Mouse (Mus musculus) G1E-ER4 (cell line): ENCODE results near the gene Gal3st2. TPM values are rescaled to one million over a fixed set of nuclear protein-coding genes. Genes with fewer than 3 reads are reported as not detected.
"Not testable (repeated sequence)": the region's sequence is repeated elsewhere in the genome, so short reads cannot be mapped to it uniquely, and the experiment has no call there.

Experiments used
- GATA1 ChIP-seq: IDR thresholded peaks from one replicate; pipeline ENCODE4 v1.8.0; 2012; ENCODE audit warnings: low read length, inconsistent platforms
- polyA plus RNA-seq: library from polyadenylated mRNA; stranded (reverse); fragments of >175 nt; gene quantifications from 2 replicates; pipeline ENCODE4 v1.2.3, GENCODE M21; 2012

Gene Gal3st2
- polyA plus RNA-seq = 0.03 TPM in 1 of 2 replicates, not detected in the other

- not testable (repeated sequence) for TF ChIP-seq GATA1
Measured at GRCm38 (mm10) chr1:93861048-93861447, at the start of gene Gal3st2. TSS of gene Gal3st2 (plus strand) at chr1:93861306.

GRCm38 (mm10) chr1:93811495-93812039 lies 49.5 kb upstream of the Gal3st2 start:
- TF ChIP-seq GATA1 = no peak

- no peak for TF ChIP-seq GATA1
Measured at GRCm38 (mm10) chr1:93817823-93818532, 43.1 kb upstream of the Gal3st2 start.

DNA sequence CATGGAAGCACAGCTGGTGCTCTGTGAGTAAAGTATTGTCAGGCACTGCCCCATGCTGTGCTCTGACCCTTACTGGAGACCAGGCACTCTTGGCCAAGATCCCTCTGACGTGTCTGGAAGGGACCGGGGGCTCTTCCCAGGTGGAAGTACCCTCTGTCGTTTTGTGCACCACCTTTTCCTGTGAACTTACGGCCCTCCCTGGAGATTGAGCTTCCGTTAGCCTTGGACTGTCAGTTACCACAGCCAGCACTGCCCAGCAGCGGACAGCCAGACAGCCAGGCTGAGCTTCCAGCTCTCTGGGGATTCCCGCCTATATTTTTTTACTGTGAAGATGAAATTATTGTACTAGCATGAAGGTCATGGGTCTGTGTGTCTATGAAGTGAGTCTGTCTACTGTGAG lies 42.4 kb upstream of the Gal3st2 start:
- TF ChIP-seq GATA1 = no peak

DNA sequence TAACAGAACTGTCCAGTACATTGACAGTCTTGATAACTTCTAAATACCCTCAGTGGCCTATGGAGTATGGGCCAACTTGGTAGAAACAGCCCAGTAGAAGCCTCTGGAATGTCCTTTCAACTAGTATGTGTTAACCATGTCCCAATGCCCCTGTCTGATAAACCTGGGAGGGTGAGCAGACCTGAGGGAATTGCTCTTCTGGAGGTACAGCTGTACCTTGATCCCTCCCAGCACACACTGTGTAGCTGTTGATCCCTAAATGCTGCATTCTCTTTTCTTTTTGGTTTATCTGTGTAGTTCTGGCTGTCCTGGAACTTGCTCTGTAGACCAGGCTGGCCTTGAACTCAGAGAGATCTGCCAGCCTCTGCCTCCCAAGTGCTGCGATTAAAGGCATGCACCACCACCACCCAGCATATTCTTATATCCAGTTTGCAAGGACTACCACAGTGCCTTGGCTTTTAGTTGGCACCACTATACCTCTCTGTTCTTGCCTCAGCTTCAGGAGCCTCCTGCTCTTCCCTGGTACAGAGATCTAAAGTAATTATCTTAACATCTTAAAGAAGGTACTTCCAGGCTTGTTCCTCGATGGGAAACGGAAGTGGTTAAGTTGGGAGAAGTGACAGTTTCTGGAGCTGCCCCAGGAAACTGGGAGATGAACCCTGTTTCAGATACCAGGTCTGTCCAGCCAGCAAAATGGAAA lies 37.2 kb upstream of the Gal3st2 start:
- no peak for TF ChIP-seq GATA1

GRCm38 (mm10) chr1:93824609-93825008 lies 36.5 kb upstream of the Gal3st2 start, which contains the start of gene D2hgdh:
TSS of gene D2hgdh (plus strand) at chr1:93824909.
- TF ChIP-seq GATA1 = no peak

DNA sequence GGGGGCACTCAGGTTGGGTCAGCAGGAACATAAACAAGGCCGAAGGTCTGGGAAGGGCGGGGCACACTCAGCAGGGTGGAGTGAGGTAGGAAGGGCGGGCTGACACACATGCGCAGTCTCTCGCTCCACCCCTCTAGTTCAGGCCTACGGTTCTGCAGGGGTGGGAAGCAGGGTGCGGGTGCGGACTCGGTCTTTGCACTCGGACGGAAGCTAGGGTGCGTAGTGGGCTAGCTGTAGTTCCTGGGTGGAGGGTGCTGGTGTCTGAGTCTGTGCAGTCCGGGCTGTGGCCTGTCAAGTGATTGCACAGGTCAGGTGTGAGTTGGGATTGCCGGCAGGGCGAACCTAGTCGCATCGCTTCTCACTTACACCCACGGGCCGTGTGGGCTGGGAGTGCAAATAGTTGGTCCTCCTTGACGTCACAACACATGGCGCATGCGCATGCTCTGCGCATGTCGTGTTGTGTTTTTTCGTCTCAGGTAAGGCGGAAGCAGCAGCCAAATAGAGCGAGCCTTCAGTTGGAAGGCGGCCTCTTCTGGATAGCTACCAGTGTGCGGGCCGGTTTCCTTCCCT lies 35.9 kb upstream of the Gal3st2 start:
- TF ChIP-seq GATA1 = no peak

GRCm38 (mm10) chr1:93825771-93826539 lies 35.2 kb upstream of the Gal3st2 start:
- TF ChIP-seq GATA1 = no peak

DNA sequence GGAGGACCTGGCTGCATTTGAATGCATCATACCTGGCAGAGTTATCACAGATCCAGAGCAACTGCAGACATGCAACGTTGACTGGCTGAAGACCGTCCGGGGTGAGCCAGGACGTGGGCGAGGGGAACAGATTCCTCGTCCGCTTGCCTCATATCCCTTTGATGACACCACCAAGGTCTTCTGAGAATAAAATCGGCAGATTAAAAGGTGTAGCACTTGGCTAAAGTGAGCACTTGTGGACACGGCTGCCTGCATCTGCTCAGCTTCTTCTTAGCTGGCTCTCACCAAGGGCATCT lies 34.6 kb upstream of the Gal3st2 start:
- TF ChIP-seq GATA1 = no peak

DNA sequence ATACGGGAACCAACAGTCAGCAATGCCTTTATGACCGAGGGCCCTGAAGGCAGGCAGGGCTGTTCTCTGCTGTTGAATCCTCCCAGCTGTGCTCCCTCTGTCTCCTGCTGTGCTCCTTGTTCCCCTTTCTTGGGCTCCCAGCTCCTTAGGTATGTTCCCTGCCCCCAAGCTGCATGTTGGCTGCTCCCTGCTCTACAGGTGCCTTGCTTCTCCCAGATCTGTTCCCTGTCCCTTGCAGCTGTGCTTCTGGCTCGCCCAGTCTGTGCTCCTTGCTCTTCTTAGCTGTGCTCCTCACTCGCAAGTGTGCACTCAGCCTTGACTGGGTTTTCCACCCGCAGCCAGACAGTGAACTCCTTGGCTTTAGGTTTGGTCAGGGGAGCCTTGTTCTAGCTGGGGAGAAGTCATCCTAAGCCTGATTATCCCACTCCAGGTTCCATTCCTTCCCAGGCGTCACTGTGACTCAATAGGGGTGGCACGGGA lies 26.4 kb upstream of the Gal3st2 start:
- no peak for TF ChIP-seq GATA1

GRCm38 (mm10) chr1:93835211-93835610 lies 25.9 kb upstream of the Gal3st2 start:
- no peak for TF ChIP-seq GATA1

- TF ChIP-seq GATA1 = no peak
Measured at GRCm38 (mm10) chr1:93835876-93836531, 25.1 kb upstream of the Gal3st2 start.

GRCm38 (mm10) chr1:93836532-93836913 lies 24.6 kb upstream of the Gal3st2 start:
- no peak for TF ChIP-seq GATA1

DNA sequence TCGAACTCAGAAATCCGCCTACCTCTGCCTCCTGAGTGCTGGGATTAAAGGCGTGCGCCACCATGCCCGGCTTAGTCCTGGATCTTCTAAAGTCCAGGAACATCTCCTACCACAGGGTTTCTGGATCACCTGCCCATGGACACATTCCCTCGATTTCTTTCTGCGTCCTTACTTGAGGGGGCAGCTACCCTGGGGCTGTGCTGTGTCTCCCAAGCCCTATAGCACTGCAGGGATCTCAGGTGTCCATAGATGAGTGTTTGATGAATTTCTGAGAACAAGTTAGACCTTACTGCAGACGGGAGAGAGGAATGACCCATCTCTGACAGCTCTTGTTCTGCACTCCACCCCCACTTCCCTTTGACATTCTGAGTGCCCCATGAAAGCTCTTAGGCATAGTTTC lies 23.8 kb upstream of the Gal3st2 start:
- no peak for TF ChIP-seq GATA1

- no peak for TF ChIP-seq GATA1
Measured at GRCm38 (mm10) chr1:93857370-93857769, 3.7 kb upstream of the Gal3st2 start.
